Comparison of ENCODE assay signal across 32 mouse cellular contexts in genomic region chr11:27096615-27097014, GRCm38 (mm10).
"Had no signal": no experiment of that assay in that cellular context is flagged by ENCODE, and none has a peak within 500 bp of the region (broad histone marks: within the 10 kb centered on the region; RNA-seq: fewer than 3 reads in every experiment).

No protein-coding gene starts in this region.

- H3K27ac ChIP-seq: heart, embryonic 10.5 days; heart, embryonic 13.5 days; heart, embryonic 15.5 days; hindbrain, embryonic 10.5 days; hindbrain, embryonic 12.5 days; hindbrain, embryonic 13.5 days; hindbrain, embryonic 14.5 days; hindbrain, embryonic 15.5 days; hindbrain, postnatal 0 days; intestine, embryonic 15.5 days; kidney, embryonic 15.5 days; kidney, postnatal 0 days; layer of hippocampus, adult 2 months; left cerebral cortex, adult 2 months had no signal

- H3K4me2 ChIP-seq: heart, embryonic 11.5 days; heart, embryonic 12.5 days; heart, embryonic 13.5 days; heart, embryonic 15.5 days; hindbrain, embryonic 12.5 days; hindbrain, embryonic 13.5 days; hindbrain, embryonic 14.5 days; hindbrain, embryonic 15.5 days; intestine, embryonic 15.5 days; kidney, embryonic 15.5 days had no signal

- H3K4me3 ChIP-seq: heart, embryonic 10.5 days; heart, embryonic 12.5 days; heart, embryonic 13.5 days; heart, embryonic 15.5 days; hindbrain, embryonic 10.5 days; hindbrain, embryonic 12.5 days; hindbrain, embryonic 13.5 days; hindbrain, embryonic 15.5 days; intestine, embryonic 15.5 days; kidney, embryonic 15.5 days; layer of hippocampus, adult 2 months; left cerebral cortex, adult 2 months had no signal

- H3K9me3 ChIP-seq: heart, embryonic 10.5 days; heart, embryonic 12.5 days; heart, embryonic 13.5 days; heart, embryonic 15.5 days; hindbrain, embryonic 10.5 days; hindbrain, embryonic 12.5 days; hindbrain, embryonic 13.5 days; hindbrain, embryonic 15.5 days; intestine, embryonic 15.5 days; kidney, embryonic 15.5 days had no signal

- DNase-seq: heart, postnatal 10 days; heart, postnatal 14 days; heart, postnatal 36 days; heart, postnatal 4 days; kidney, adult 11 months; kidney, adult 18-20 months; kidney, adult 2 months; kidney, adult 8-10 months; kidney, adult 9 months; kidney, postnatal 10 days; kidney, postnatal 14 days; kidney, postnatal 25 days; kidney, postnatal 36 days; kidney, postnatal 4 days; layer of hippocampus, adult 9-11 months; layer of hippocampus, postnatal 36 days had no signal

- H3K27me3 ChIP-seq: heart, embryonic 12.5 days; heart, embryonic 13.5 days; heart, embryonic 15.5 days; hindbrain, embryonic 12.5 days; hindbrain, embryonic 13.5 days; hindbrain, embryonic 15.5 days; intestine, embryonic 15.5 days; kidney, embryonic 15.5 days had no signal

- H3K36me3 ChIP-seq: heart, embryonic 10.5 days; heart, embryonic 12.5 days; heart, embryonic 13.5 days; heart, embryonic 15.5 days; hindbrain, embryonic 10.5 days; hindbrain, embryonic 12.5 days; hindbrain, embryonic 13.5 days; hindbrain, embryonic 15.5 days; intestine, embryonic 15.5 days; kidney, embryonic 15.5 days had no signal

- H3K9ac ChIP-seq: heart, embryonic 12.5 days; heart, embryonic 13.5 days; heart, embryonic 15.5 days; hindbrain, embryonic 12.5 days; hindbrain, embryonic 13.5 days; hindbrain, embryonic 14.5 days; hindbrain, embryonic 15.5 days; intestine, embryonic 15.5 days; kidney, embryonic 15.5 days had no signal

- H3K4me1 ChIP-seq: heart, embryonic 10.5 days; heart, embryonic 12.5 days; heart, embryonic 13.5 days; heart, embryonic 15.5 days; hindbrain, embryonic 10.5 days; hindbrain, embryonic 12.5 days; hindbrain, embryonic 13.5 days; hindbrain, embryonic 15.5 days; intestine, embryonic 15.5 days; kidney, embryonic 15.5 days had no signal
